Mouse (Mus musculus) limb, embryonic 12.5 days (tissue): ENCODE results near the gene Ubqlnl. TPM values are rescaled to one million over a fixed set of nuclear protein-coding genes. Genes with fewer than 3 reads are reported as not detected.

Experiments used
- ATAC-seq: fragments of 200-750 bp; cut with Nextera tagmentation; 2 replicates; pipeline ENCODE4 v1.8.0; 2017; ENCODE audit warnings: low read depth, moderate TSS enrichment; ENCODE audit not compliant: insufficient number of reproducible peaks, insufficient read depth, low FRiP score, low TSS enrichment
- H3K27ac ChIP-seq: fragments of 300-500 bp; sonication (generic); 2 replicates; pipeline ENCODE4 v1.5.1; 2016; ENCODE audit warnings: mild to moderate bottlenecking, moderate library complexity
- H3K27me3 ChIP-seq: fragments of 300-500 bp; sonication (generic); 2 replicates; pipeline ENCODE4 v1.6.1; 2016; ENCODE audit warnings: mild to moderate bottlenecking, moderate library complexity
- H3K36me3 ChIP-seq: fragments of 300-500 bp; sonication (generic); 2 replicates; pipeline ENCODE4 v1.6.1; 2016; ENCODE audit warnings: mild to moderate bottlenecking, moderate library complexity
- H3K4me1 ChIP-seq: fragments of 300-500 bp; sonication (generic); replicated peaks from 2 replicates; pipeline ENCODE4 v1.6.1; 2016
- H3K4me2 ChIP-seq: fragments of 300-500 bp; sonication (generic); 2 replicates; pipeline ENCODE4 v1.6.1; 2016; ENCODE audit warnings: mild to moderate bottlenecking, moderate library complexity
- H3K4me3 ChIP-seq: fragments of 300-500 bp; sonication (generic); replicated peaks from 2 replicates; pipeline ENCODE4 v1.5.1; 2016; ENCODE audit warnings: mild to moderate bottlenecking
- H3K9ac ChIP-seq: fragments of 300-500 bp; sonication (generic); replicated peaks from 2 replicates; pipeline ENCODE4 v1.6.1; 2016; ENCODE audit warnings: mild to moderate bottlenecking, moderate library complexity
- H3K9me3 ChIP-seq: fragments of 300-500 bp; sonication (generic); 2 replicates; pipeline ENCODE4 v1.6.1; 2016; ENCODE audit warnings: mild to moderate bottlenecking, moderate library complexity
- WGBS: fragments of 180-500 bp; shearing (Covaris S2); methylation state at CpG from one replicate; pipeline ENCODE4 v1.1.7; 2016; 5-methylcytosine and 5-hydroxymethylcytosine counted together
- polyA plus RNA-seq: library from polyadenylated mRNA; unstranded; fragments of >200 nt; fragmentation: Nextera tagmentation; extraction: Ambion mirVana; gene quantifications from 2 replicates; pipeline ENCODE4 v1.2.1, GENCODE M21; 2016

Ubqlnl gene
- polyA plus RNA-seq, 1 experiment from 2014 or later, result not detected

DNA sequence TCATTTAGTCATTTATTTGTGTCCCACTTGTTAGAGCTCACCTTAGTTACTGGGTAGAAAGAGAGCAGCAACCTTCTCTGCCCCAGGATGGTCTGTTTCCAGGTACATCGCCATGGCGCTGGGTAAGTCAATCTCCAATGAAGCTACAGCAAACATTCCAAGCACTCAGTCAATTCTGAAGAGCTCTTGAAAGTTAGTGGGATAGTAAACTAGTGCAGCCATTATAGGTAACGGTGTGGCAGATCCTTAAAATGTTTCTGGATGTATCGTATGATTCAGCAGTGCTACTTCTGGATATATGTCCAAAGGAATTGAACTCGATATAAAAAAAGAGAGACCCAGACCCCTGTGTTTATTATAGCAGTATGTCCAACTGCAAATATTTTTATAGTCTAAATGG is 13.1 kb downstream of the Ubqlnl start, which contains the start of gene Olfr643:
TSS of gene Olfr643 (minus strand) at position 101 of the 400 bp plus-strand sequence.
- no peak within 1 kb of the TSS for H3K9ac ChIP-seq
- H3K4me1 ChIP-seq, result no peaks in the 10 kb centered on the region
- H3K27me3 ChIP-seq, result no peaks in the 10 kb centered on the region
- no peak within 1 kb of the TSS for H3K27ac ChIP-seq
- no peak within 1 kb of the TSS for H3K4me3 ChIP-seq
- no peaks in the 10 kb centered on the region for H3K36me3 ChIP-seq
- no peaks in the 10 kb centered on the region for H3K9me3 ChIP-seq
- WGBS, result 83% methylated on average over 5 of the region's 5 CpGs
- no peak within 1 kb of the TSS for H3K4me2 ChIP-seq
- ATAC-seq, result no peak

DNA sequence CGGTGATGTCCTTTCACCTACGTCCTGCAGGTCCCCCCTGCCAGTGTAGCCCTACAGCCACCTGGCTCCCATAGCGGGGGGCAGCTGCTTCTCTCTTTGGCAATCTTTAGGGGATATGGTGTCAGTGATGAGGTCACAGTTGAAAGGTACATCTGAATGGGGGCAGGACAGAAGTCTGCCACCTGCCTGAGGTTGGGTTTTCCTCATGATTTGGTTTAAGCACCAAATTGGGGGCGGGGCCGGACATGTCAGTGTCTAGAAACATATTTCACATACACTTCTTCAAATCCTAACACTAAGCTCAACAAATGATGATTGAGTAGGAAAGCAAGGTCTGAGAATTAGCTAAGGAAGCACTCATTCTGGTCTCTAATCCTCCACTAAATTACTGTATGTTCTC is 20.6 kb downstream of the Ubqlnl start, which contains the start of gene Ubqln5:
TSS of gene Ubqln5 (minus strand) at position 101 of the 400 bp plus-strand sequence.
- no peaks in the 10 kb centered on the region for H3K27me3 ChIP-seq
- H3K27ac ChIP-seq, result no peak within 1 kb of the TSS
- H3K9me3 ChIP-seq, result peaks cover 7% of the 10 kb centered on the region; the same call in 1 of the 2 replicates
- no peak within 1 kb of the TSS for H3K4me2 ChIP-seq
- H3K4me1 ChIP-seq, result no peaks in the 10 kb centered on the region
- no peaks in the 10 kb centered on the region for H3K36me3 ChIP-seq
- WGBS, result 85% methylated on average over 5 of the region's 5 CpGs
- no peak within 1 kb of the TSS for H3K9ac ChIP-seq
- no peak for ATAC-seq
- H3K4me3 ChIP-seq, result no peak within 1 kb of the TSS

DNA sequence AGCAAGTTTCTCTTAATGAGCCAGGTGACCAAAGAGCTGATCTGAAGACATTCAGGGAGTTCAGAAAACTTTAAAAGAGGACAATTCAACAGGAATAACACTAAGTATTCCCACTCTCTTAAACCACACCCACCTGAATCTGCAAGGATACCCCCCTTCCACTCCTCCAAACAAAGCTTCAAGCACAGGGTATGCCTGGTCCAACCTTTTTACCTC is 45.7 kb downstream of the Ubqlnl start, which contains the start of gene Olfr646:
TSS of gene Olfr646 (plus strand) at position 117 of the 216 bp plus-strand sequence.
- no peak within 1 kb of the TSS for H3K27ac ChIP-seq
- no peak for ATAC-seq
- no peaks in the 10 kb centered on the region for H3K4me1 ChIP-seq
- no peak within 1 kb of the TSS for H3K4me3 ChIP-seq
- no peaks in the 10 kb centered on the region for H3K36me3 ChIP-seq
- H3K27me3 ChIP-seq, result no peaks in the 10 kb centered on the region
- no peak within 1 kb of the TSS for H3K4me2 ChIP-seq
- H3K9ac ChIP-seq, result no peak within 1 kb of the TSS
- no peaks in the 10 kb centered on the region for H3K9me3 ChIP-seq

DNA sequence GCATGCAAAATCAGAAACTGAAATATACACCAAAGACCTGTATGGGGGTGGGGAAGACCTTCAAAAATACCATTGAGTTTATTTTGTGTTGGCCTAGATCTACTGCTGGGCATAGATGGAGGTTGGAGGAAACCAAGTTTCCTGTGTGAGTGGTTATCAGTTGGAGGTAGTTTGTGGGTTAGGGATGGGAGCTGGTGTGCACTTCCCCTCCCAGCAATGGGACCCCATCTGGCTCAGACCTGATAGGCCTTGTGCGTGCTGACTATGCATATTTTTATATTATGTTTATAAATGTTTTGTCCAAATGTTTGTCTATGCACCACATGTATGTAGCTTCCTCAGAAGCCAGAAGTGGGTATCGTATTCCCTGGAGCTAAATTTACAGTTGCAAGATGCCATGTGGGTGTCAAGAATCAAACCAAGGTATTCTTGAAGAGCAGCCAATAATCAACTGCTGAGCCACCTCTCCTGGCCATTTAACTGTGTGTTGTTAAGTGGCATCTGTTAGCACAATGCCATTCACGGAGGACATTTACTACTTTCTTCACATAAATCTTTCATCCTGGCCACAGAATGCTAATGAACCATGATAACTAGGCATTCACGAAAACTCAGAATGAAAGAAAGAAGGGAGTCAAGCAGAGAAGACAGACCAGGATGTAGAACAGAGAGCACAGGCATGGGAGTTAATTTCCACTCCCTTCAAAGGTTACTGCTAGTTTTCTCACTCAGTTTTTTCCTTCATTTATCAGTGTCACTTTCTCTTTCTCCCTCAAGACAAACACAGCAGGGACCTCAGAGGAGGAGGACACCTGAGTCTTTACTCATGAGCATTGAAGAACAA is 46.2 kb downstream of the Ubqlnl start:
- Histone ChIP-seq H3K27ac (no peak overlapping the region), H3K36me3 (no peaks in the 10 kb centered on the region), H3K9ac (no peak overlapping the region), H3K4me1 (no peaks in the 10 kb centered on the region), H3K4me3 (no peak overlapping the region), H3K4me2 (no peak overlapping the region), H3K27me3 (no peaks in the 10 kb centered on the region), H3K9me3 (no peaks in the 10 kb centered on the region)
- WGBS, result 45% methylated on average over 4 of the region's 4 CpGs
- no peak for ATAC-seq

Other genes starting within 250 kb of the Ubqlnl start
- not detected in 2 replicates for gene Olfr65, start 247.1 kb downstream of the Ubqlnl start, polyA plus RNA-seq
- not detected in 2 replicates for gene Olfr631, start 221.7 kb downstream of the Ubqlnl start, polyA plus RNA-seq
- not detected in 2 replicates for gene Olfr632, start 216.2 kb downstream of the Ubqlnl start, polyA plus RNA-seq
- not detected in 2 replicates for gene Olfr633, start 206.1 kb downstream of the Ubqlnl start, polyA plus RNA-seq
- gene Olfr635, start 179.4 kb downstream of the Ubqlnl start, polyA plus RNA-seq, result not detected in 2 replicates
- gene Olfr638, start 151.8 kb downstream of the Ubqlnl start, polyA plus RNA-seq, result not detected in 2 replicates
- not detected in 2 replicates for gene Olfr639, start 133.3 kb downstream of the Ubqlnl start, polyA plus RNA-seq
- gene Olfr640, start 125.0 kb downstream of the Ubqlnl start, polyA plus RNA-seq, result not detected in 2 replicates
- gene Olfr641, start 115.1 kb downstream of the Ubqlnl start, polyA plus RNA-seq, result not detected in 2 replicates
- not detected in 2 replicates for gene Olfr642, start 97.9 kb downstream of the Ubqlnl start, polyA plus RNA-seq
- not detected in 2 replicates for gene 4930516K23Rik, start 89.1 kb downstream of the Ubqlnl start, polyA plus RNA-seq
- gene Olfr644, start 78.7 kb downstream of the Ubqlnl start, polyA plus RNA-seq, result not detected in 2 replicates
- gene Olfr645, start 65.1 kb downstream of the Ubqlnl start, polyA plus RNA-seq, result not detected in 2 replicates
- not detected in 2 replicates for gene Olfr646, start 45.7 kb downstream of the Ubqlnl start, polyA plus RNA-seq
- gene Ubqln5, start 20.7 kb downstream of the Ubqlnl start, polyA plus RNA-seq, result not detected in 2 replicates
- not detected in 2 replicates for gene Olfr643, start 13.2 kb downstream of the Ubqlnl start, polyA plus RNA-seq
- not detected in 2 replicates for gene Ubqln3, start 7.3 kb downstream of the Ubqlnl start, polyA plus RNA-seq
- gene Olfm5, start 14.3 kb upstream of the Ubqlnl start, polyA plus RNA-seq, result not detected in 2 replicates
- 0.23 and 0.26 TPM in 2 replicates for gene Olfr648, start 32.8 kb upstream of the Ubqlnl start, polyA plus RNA-seq
- gene Olfr649, start 45.4 kb upstream of the Ubqlnl start, polyA plus RNA-seq, result not detected in 2 replicates
- 2.2 and 2.8 TPM in 2 replicates for gene Trim6, start 68.2 kb upstream of the Ubqlnl start, polyA plus RNA-seq
- 0.93 and 1.4 TPM in 2 replicates for gene Trim34a, start 93.9 kb upstream of the Ubqlnl start, polyA plus RNA-seq
- gene Trim5, start 137.5 kb upstream of the Ubqlnl start, polyA plus RNA-seq, result 0.08 and 0.09 TPM in 2 replicates
- gene Trim12a, start 164.9 kb upstream of the Ubqlnl start, polyA plus RNA-seq, result 6.2 and 6.6 TPM in 2 replicates
- gene Trim34b, start 178.9 kb upstream of the Ubqlnl start, polyA plus RNA-seq, result not detected in 2 replicates
- 2.4 and 2.5 TPM in 2 replicates for gene Trim12c, start 202.8 kb upstream of the Ubqlnl start, polyA plus RNA-seq
- gene Trim30b, start 219.3 kb upstream of the Ubqlnl start, polyA plus RNA-seq, result not detected in 2 replicates